Mouse (Mus musculus): ENCODE results near the gene Ppp1r11.

- TF ChIP-seq POLR2A (IDR thresholded peaks at IDR 0.05; ENCODE audit: borderline replicate concordance, insufficient read depth, low read length) (peak; percentile 76; the same call in 1 of the 2 replicates), CTCF (IDR thresholded peaks at IDR 0.05; ENCODE audit: borderline replicate concordance, insufficient read depth, low read depth, low read length) (no peak)
These were observed 6.6 kb upstream of the Ppp1r11 start, which contains the start of the genes Znrd1 and Znrd1as for GRCm38 (mm10) chr17:36957999-36958743.

Measured in cerebellum, adult 2 months (tissue).